Mouse (Mus musculus): ENCODE measurements around the gene Kif26b.

Kif26b gene

GRCm38 (mm10) chr1:178590229-178591171 lies 61.6 kb downstream of the Kif26b start:
- peak; percentile 54 for DNase-seq (ENCODE audit: low read depth, low spot score)

GRCm38 (mm10) chr1:178597113-178597512 lies 68.2 kb downstream of the Kif26b start:
- DNase-seq (ENCODE audit: low read depth, low spot score) = no peak

GRCm38 (mm10) chr1:178597757-178598156 lies 68.8 kb downstream of the Kif26b start:
- DNase-seq (ENCODE audit: low read depth, low spot score) = no peak

GRCm38 (mm10) chr1:178600851-178601569 lies 72.1 kb downstream of the Kif26b start:
- peak; percentile 49 for DNase-seq (ENCODE audit: low read depth, low spot score)

GRCm38 (mm10) chr1:178609151-178609775 lies 80.3 kb downstream of the Kif26b start:
- DNase-seq (ENCODE audit: low read depth, low spot score) = no peak

- no peak for DNase-seq (ENCODE audit: low read depth, low spot score)
Observed at GRCm38 (mm10) chr1:178611512-178611911, 82.6 kb downstream of the Kif26b start.

- no peak for DNase-seq (ENCODE audit: low read depth, low spot score)
Observed at GRCm38 (mm10) chr1:178621301-178621700, 92.4 kb downstream of the Kif26b start.

- peak; percentile 77 for DNase-seq (ENCODE audit: low read depth, low spot score)
Observed at GRCm38 (mm10) chr1:178623889-178624288, 95.0 kb downstream of the Kif26b start.

GRCm38 (mm10) chr1:178626961-178627381 lies 98.0 kb downstream of the Kif26b start:
- peak; percentile 19 for DNase-seq (ENCODE audit: low read depth, low spot score)

- DNase-seq (ENCODE audit: low read depth, low spot score) = no peak
Observed at GRCm38 (mm10) chr1:178630042-178630441, 101.1 kb downstream of the Kif26b start.

- no peak for DNase-seq (ENCODE audit: low read depth, low spot score)
Observed at GRCm38 (mm10) chr1:178631863-178632262, 102.9 kb downstream of the Kif26b start.

GRCm38 (mm10) chr1:178634359-178635085 lies 105.6 kb downstream of the Kif26b start:
- peak; percentile 22 for DNase-seq (ENCODE audit: low read depth, low spot score)

- no peak for DNase-seq (ENCODE audit: low read depth, low spot score)
Observed at GRCm38 (mm10) chr1:178635470-178635869, 106.5 kb downstream of the Kif26b start.

- no peak for DNase-seq (ENCODE audit: low read depth, low spot score)
Observed at GRCm38 (mm10) chr1:178637293-178637692, 108.4 kb downstream of the Kif26b start.

GRCm38 (mm10) chr1:178639951-178640350 lies 111.0 kb downstream of the Kif26b start:
- no peak for DNase-seq (ENCODE audit: low read depth, low spot score)

GRCm38 (mm10) chr1:178640719-178641455 lies 112.0 kb downstream of the Kif26b start:
- DNase-seq (ENCODE audit: low read depth, low spot score) = peak; percentile 83

GRCm38 (mm10) chr1:178641788-178642187 lies 112.9 kb downstream of the Kif26b start:
- no peak for DNase-seq (ENCODE audit: low read depth, low spot score)

GRCm38 (mm10) chr1:178644954-178645353 lies 116.0 kb downstream of the Kif26b start:
- no peak for DNase-seq (ENCODE audit: low read depth, low spot score)

- DNase-seq (ENCODE audit: low read depth, low spot score) = peak; percentile 27
Observed at GRCm38 (mm10) chr1:178646589-178646988, 117.7 kb downstream of the Kif26b start.

GRCm38 (mm10) chr1:178655525-178655924 lies 126.6 kb downstream of the Kif26b start:
- DNase-seq (ENCODE audit: low read depth, low spot score) = no peak

GRCm38 (mm10) chr1:178661035-178661434 lies 132.1 kb downstream of the Kif26b start:
- DNase-seq (ENCODE audit: low read depth, low spot score) = no peak

All from brain, adult 2 months (tissue).